Mouse (Mus musculus): ENCODE measurements around the gene Pde4dip. TPM values are rescaled to one million over a fixed set of nuclear protein-coding genes. Genes with fewer than 3 reads are reported as not detected.

Pde4dip gene
- polyA plus RNA-seq, 1 experiment from 2014 or later: 27.5 TPM

DNA sequence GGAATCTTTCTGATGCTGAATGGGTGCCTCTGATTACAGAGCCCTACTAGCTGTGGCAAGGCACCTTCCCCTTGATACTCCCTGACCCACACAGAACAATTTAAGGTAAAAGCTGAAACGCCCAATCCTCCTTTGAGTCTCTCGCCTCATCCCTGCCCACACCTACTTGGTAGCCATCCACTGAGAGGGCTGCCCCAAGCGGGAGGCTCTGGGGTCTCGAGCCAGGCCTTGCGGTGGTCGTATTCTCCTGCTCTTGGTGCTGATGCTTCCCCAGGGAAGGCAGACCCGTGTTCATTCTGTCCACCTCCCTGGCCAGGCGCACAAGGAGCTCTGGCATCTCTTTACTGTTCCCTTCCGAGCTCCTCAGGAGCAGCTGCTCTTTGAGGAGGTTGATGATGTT, 169.4 kb downstream of the Pde4dip start:
- 89% methylated on average over 9 of the region's 9 CpGs for WGBS
- DNase-seq (ENCODE audit: low spot score): no peak
- ATAC-seq (ENCODE audit: low FRiP score): no peak
- Histone ChIP-seq H3K4me3 (ENCODE audit: low read depth, low read length) (no peak overlapping the region), H3K4me1 (replicated peaks; ENCODE audit: control insufficient read depth, insufficient read depth, low read length) (no peaks in the 10 kb centered on the region), H3K9ac (ENCODE audit: low read depth, low read length) (no peak overlapping the region), H3K27ac (ENCODE audit: low read depth, low read length) (no peak overlapping the region), H3K9me3 (ENCODE audit: control insufficient read depth, low read length) (no peaks in the 10 kb centered on the region), H3K36me3 (ENCODE audit: control insufficient read depth, insufficient read depth, low read length) (no peaks in the 10 kb centered on the region), H3K27me3 (ENCODE audit: control insufficient read depth, insufficient read depth, low read length) (no peaks in the 10 kb centered on the region), H3K4me2 (replicated peaks; ENCODE audit: low read depth, low read length) (no peak overlapping the region)

DNA sequence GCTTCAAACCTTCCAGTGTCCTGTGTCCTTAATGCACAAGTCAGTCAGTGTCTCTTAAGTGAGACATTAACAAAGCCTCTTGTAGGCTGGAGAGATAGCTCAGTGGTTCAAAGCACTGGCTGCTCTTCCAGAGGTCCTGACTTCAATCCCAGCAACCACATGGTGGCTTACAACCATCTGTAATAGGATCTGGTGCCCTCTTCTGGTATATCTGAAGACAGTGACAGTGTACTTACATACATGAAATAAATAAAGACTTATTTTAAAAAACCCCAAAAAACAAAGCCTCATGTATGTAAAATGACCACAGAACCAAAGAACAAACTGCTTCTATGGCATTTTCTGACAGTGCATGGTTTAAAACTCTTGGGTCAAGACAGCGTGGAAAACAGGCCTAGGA, 172.6 kb downstream of the Pde4dip start:
- ATAC-seq (ENCODE audit: low FRiP score): no peak
- 84% methylated on average over 1 of the region's 1 CpGs for whole genome bisulfite sequencing
- Histone ChIP-seq H3K4me1 (replicated peaks; ENCODE audit: control insufficient read depth, insufficient read depth, low read length) (no peaks in the 10 kb centered on the region), H3K9me3 (ENCODE audit: control insufficient read depth, low read length) (no peaks in the 10 kb centered on the region), H3K4me3 (ENCODE audit: low read depth, low read length) (no peak overlapping the region), H3K27ac (ENCODE audit: low read depth, low read length) (no peak overlapping the region), H3K9ac (ENCODE audit: low read depth, low read length) (no peak overlapping the region), H3K36me3 (ENCODE audit: control insufficient read depth, insufficient read depth, low read length) (no peaks in the 10 kb centered on the region), H3K27me3 (ENCODE audit: control insufficient read depth, insufficient read depth, low read length) (no peaks in the 10 kb centered on the region), H3K4me2 (replicated peaks; ENCODE audit: low read depth, low read length) (no peak overlapping the region)
- DNase-seq (ENCODE audit: low spot score): no peak

DNA sequence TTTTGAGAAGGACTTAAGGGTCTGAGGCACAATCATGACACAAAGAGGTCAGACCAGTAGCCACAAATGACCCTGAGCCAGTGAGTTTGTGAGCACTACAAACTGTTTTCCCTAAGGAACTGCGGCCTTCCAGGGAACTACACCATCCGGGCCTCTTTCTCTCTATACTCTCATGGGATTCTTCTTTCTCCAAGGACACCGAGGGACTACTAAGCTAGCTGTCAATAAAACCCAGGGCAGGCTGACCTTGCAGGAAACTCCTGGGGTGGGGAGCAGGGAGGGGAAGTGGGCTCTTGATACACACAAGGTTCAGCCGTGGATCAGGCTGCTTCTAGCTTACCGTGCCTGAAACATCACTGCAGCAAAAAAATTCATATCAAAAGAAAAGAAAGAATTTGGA, 177.6 kb downstream of the Pde4dip start:
- DNase-seq (ENCODE audit: low spot score) (no peak), ATAC-seq (ENCODE audit: low FRiP score) (no peak)

DNA sequence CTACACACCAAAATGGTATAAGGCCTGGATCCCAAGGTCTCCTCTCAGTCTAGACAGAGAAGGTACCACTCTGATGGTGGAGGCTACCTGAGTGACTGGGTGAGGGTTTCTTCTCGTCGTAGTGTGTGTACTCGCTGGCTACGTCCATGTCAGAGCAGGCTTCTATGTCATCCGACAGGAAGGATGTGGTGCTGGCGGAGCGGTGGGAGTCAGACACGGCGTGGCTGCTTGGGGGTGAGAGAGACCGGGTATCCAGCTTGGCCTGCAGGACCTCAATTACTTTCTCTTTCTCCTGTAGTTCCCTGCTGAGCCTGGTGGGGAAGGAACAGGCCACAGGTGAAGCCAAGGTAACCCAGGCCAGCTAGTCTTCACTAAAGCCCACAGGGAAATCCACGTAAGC, 178.4 kb downstream of the Pde4dip start:
- no peaks in the 10 kb centered on the region for H3K4me1 ChIP-seq (replicated peaks; ENCODE audit: control insufficient read depth, insufficient read depth, low read length)
- no peak overlapping the region for H3K9ac ChIP-seq (ENCODE audit: low read depth, low read length)
- H3K4me2 ChIP-seq (replicated peaks; ENCODE audit: low read depth, low read length): no peak overlapping the region
- WGBS: 90% methylated on average over 11 of the region's 11 CpGs
- no peaks in the 10 kb centered on the region for H3K9me3 ChIP-seq (ENCODE audit: control insufficient read depth, low read length)
- no peaks in the 10 kb centered on the region for H3K27me3 ChIP-seq (ENCODE audit: control insufficient read depth, insufficient read depth, low read length)
- H3K36me3 ChIP-seq (ENCODE audit: control insufficient read depth, insufficient read depth, low read length): no peaks in the 10 kb centered on the region
- no peak overlapping the region for H3K27ac ChIP-seq (ENCODE audit: low read depth, low read length)
- ATAC-seq (ENCODE audit: low FRiP score): no peak
- no peak for DNase-seq (ENCODE audit: low spot score)
- no peak overlapping the region for H3K4me3 ChIP-seq (ENCODE audit: low read depth, low read length)

More for the DNA sequence above, 177.6 kb downstream of the Pde4dip start:
- no peak overlapping the region for H3K4me2 ChIP-seq (replicated peaks; ENCODE audit: low read depth, low read length)
- no peaks in the 10 kb centered on the region for H3K4me1 ChIP-seq (replicated peaks; ENCODE audit: control insufficient read depth, insufficient read depth, low read length)
- no peak overlapping the region for H3K4me3 ChIP-seq (ENCODE audit: low read depth, low read length)
- WGBS: 62% methylated on average over 5 of the region's 5 CpGs
- no peaks in the 10 kb centered on the region for H3K36me3 ChIP-seq (ENCODE audit: control insufficient read depth, insufficient read depth, low read length)
- no peak overlapping the region for H3K27ac ChIP-seq (ENCODE audit: low read depth, low read length)
- H3K9me3 ChIP-seq (ENCODE audit: control insufficient read depth, low read length): no peaks in the 10 kb centered on the region
- no peaks in the 10 kb centered on the region for H3K27me3 ChIP-seq (ENCODE audit: control insufficient read depth, insufficient read depth, low read length)
- H3K9ac ChIP-seq (ENCODE audit: low read depth, low read length): no peak overlapping the region

DNA sequence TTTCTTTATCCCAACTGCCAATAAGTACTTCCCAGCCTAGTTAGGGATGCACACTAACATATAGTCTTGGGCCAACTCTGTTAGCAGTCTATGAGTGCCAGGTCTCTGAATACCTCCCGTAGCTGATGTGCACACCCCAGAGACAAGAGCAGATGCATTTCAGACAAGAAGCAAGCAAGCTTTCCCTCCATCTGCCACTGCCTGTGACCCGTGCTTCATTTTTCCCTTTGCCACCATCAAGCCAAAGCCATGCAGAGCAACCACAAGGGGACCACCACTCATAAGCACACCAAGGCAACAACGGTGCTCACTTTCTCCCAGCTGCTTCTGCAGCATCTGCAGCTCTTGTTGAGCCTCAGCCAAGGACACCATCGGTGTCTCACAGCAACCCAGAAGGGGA, 181.9 kb downstream of the Pde4dip start:
- 93% methylated on average over 4 of the region's 4 CpGs for WGBS
- H3K36me3 ChIP-seq (ENCODE audit: control insufficient read depth, insufficient read depth, low read length): no peaks in the 10 kb centered on the region
- DNase-seq (ENCODE audit: low spot score): no peak
- no peaks in the 10 kb centered on the region for H3K9me3 ChIP-seq (ENCODE audit: control insufficient read depth, low read length)
- H3K4me2 ChIP-seq (replicated peaks; ENCODE audit: low read depth, low read length): no peak overlapping the region
- H3K27me3 ChIP-seq (ENCODE audit: control insufficient read depth, insufficient read depth, low read length): no peaks in the 10 kb centered on the region
- no peak overlapping the region for H3K27ac ChIP-seq (ENCODE audit: low read depth, low read length)
- no peaks in the 10 kb centered on the region for H3K4me1 ChIP-seq (replicated peaks; ENCODE audit: control insufficient read depth, insufficient read depth, low read length)
- no peak overlapping the region for H3K4me3 ChIP-seq (ENCODE audit: low read depth, low read length)
- ATAC-seq (ENCODE audit: low FRiP score): no peak
- no peak overlapping the region for H3K9ac ChIP-seq (ENCODE audit: low read depth, low read length)

DNA sequence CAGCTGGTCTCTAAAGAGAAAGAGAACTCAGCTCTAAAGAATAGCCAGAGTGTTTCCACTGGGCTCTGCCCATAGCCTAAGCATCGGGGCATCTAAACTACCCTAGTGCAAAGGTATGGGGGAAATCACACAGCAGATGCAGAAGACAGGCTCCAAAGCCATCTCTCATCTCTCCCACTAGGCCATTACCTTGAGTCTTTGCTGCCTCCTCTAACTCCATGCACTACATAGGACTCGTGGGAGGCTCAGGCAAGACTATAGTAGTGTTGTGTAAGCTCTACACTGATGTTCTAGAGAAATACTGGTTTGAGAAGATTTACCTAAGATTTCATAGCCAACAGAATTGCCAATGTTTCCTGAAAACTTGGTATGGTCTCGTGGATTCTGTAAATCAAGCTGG, 183.0 kb downstream of the Pde4dip start:
- Histone ChIP-seq H3K4me1 (replicated peaks; ENCODE audit: control insufficient read depth, insufficient read depth, low read length) (no peaks in the 10 kb centered on the region), H3K27me3 (ENCODE audit: control insufficient read depth, insufficient read depth, low read length) (no peaks in the 10 kb centered on the region), H3K9me3 (ENCODE audit: control insufficient read depth, low read length) (no peaks in the 10 kb centered on the region), H3K4me3 (ENCODE audit: low read depth, low read length) (no peak overlapping the region), H3K36me3 (ENCODE audit: control insufficient read depth, insufficient read depth, low read length) (no peaks in the 10 kb centered on the region), H3K9ac (ENCODE audit: low read depth, low read length) (no peak overlapping the region), H3K27ac (ENCODE audit: low read depth, low read length) (no peak overlapping the region), H3K4me2 (replicated peaks; ENCODE audit: low read depth, low read length) (no peak overlapping the region)
- 87% methylated on average over 3 of the region's 3 CpGs for WGBS
- DNase-seq (ENCODE audit: low spot score) (no peak), ATAC-seq (ENCODE audit: low FRiP score) (no peak)

DNA sequence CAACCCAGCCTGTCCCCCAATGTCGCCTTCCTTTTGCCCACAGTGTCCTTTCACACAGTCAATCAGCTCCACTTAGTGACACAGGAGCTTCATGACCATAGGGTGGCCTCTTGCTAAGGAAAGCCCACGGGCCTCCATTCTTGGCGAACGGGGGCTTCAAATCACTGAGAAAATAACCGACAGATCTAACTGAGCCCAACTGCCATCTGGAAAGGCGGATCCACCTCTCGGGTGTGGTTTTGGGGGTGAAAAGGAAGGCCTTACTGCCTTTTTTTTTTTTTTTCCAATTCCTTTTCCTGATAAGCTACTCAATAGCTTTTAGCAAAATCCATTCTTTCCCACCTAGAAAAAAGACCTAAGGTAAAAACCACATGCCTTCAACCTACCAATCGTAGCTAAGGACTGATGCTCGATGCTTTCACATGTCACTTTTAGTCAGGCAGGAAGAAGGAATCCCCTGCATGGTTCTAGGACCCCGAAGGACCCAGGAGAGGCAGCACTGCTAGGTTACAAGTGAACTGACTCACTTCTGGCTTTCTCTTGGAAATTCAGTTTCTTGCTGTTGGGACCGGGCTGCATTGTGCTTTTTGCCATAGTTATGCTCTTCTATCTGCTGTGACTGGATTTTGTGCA, 185.9 kb downstream of the Pde4dip start:
- DNase-seq (ENCODE audit: low spot score): no peak
- H3K4me3 ChIP-seq (ENCODE audit: low read depth, low read length): no peak overlapping the region
- WGBS: 92% methylated on average over 11 of the region's 11 CpGs
- H3K27me3 ChIP-seq (ENCODE audit: control insufficient read depth, insufficient read depth, low read length): no peaks in the 10 kb centered on the region
- H3K4me1 ChIP-seq (replicated peaks; ENCODE audit: control insufficient read depth, insufficient read depth, low read length): no peaks in the 10 kb centered on the region
- H3K9ac ChIP-seq (ENCODE audit: low read depth, low read length): no peak overlapping the region
- ATAC-seq (ENCODE audit: low FRiP score): no peak
- no peaks in the 10 kb centered on the region for H3K36me3 ChIP-seq (ENCODE audit: control insufficient read depth, insufficient read depth, low read length)
- no peak overlapping the region for H3K4me2 ChIP-seq (replicated peaks; ENCODE audit: low read depth, low read length)
- H3K27ac ChIP-seq (ENCODE audit: low read depth, low read length): no peak overlapping the region
- H3K9me3 ChIP-seq (ENCODE audit: control insufficient read depth, low read length): no peaks in the 10 kb centered on the region

DNA sequence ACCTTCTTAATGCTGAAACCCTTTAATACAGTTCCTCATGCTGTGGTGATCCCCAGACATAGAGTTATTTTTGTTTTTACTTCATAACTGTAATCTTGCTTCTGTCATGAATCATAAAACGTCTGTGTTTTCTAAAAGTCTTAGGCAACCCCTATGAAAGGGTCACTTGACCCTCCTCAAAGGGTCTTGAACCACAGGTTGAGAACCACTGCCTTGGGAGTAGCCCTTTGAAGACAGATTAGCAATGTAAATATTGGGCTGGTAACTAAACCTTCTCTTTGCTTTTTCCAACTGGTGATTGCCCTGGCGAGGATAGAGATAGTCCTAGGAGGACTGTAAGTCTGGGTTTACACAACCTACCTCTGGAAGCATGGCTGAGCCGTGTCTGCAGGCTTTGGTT, 187.3 kb downstream of the Pde4dip start:
- Histone ChIP-seq H3K36me3 (ENCODE audit: control insufficient read depth, insufficient read depth, low read length) (no peaks in the 10 kb centered on the region), H3K27me3 (ENCODE audit: control insufficient read depth, insufficient read depth, low read length) (no peaks in the 10 kb centered on the region), H3K4me3 (ENCODE audit: low read depth, low read length) (no peak overlapping the region), H3K9ac (ENCODE audit: low read depth, low read length) (no peak overlapping the region), H3K4me2 (replicated peaks; ENCODE audit: low read depth, low read length) (no peak overlapping the region), H3K27ac (ENCODE audit: low read depth, low read length) (no peak overlapping the region), H3K4me1 (replicated peaks; ENCODE audit: control insufficient read depth, insufficient read depth, low read length) (no peaks in the 10 kb centered on the region), H3K9me3 (ENCODE audit: control insufficient read depth, low read length) (no peaks in the 10 kb centered on the region)
- ATAC-seq (ENCODE audit: low FRiP score) (no peak), DNase-seq (ENCODE audit: low spot score) (no peak)
- 77% methylated on average over 3 of the region's 3 CpGs for WGBS

DNA sequence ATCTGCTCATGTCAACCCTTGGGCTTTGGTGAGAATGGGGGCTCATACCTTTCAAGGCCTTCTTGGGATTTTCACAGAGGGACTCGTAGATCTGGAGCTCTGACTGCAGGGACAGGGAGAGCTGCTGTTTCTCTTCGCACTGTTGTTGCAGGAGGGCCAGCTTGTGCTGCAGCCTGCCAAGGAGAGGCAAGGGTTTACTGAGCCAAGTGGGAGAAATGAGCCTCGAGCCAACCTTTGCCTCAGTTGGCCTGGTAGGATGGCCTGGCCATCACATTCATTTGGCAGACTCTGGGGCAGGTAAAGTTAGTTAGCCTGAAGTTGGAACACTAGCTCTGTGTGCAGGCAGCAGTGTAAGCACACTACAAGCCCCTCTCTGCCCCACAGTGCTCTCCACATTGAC, 189.4 kb downstream of the Pde4dip start:
- H3K27ac ChIP-seq (ENCODE audit: low read depth, low read length): no peak overlapping the region
- H3K4me2 ChIP-seq (replicated peaks; ENCODE audit: low read depth, low read length): no peak overlapping the region
- H3K4me3 ChIP-seq (ENCODE audit: low read depth, low read length): no peak overlapping the region
- H3K36me3 ChIP-seq (ENCODE audit: control insufficient read depth, insufficient read depth, low read length): no peaks in the 10 kb centered on the region
- 75% methylated on average over 3 of the region's 3 CpGs for WGBS
- no peaks in the 10 kb centered on the region for H3K27me3 ChIP-seq (ENCODE audit: control insufficient read depth, insufficient read depth, low read length)
- DNase-seq (ENCODE audit: low spot score): no peak
- H3K9ac ChIP-seq (ENCODE audit: low read depth, low read length): no peak overlapping the region
- H3K4me1 ChIP-seq (replicated peaks; ENCODE audit: control insufficient read depth, insufficient read depth, low read length): no peaks in the 10 kb centered on the region
- ATAC-seq (ENCODE audit: low FRiP score): no peak
- H3K9me3 ChIP-seq (ENCODE audit: control insufficient read depth, low read length): no peaks in the 10 kb centered on the region

All from hindbrain, embryonic 11.5 days (tissue).